Mouse (Mus musculus) embryonic facial prominence, embryonic 11.5 days (tissue): ENCODE data around the gene C5ar2. TPM values are rescaled to one million over a fixed set of nuclear protein-coding genes. Genes with fewer than 3 reads are reported as not detected.

Experiments
- ATAC-seq: fragments of 200-750 bp; cut with Nextera tagmentation; replicated peaks from 2 replicates; pipeline ENCODE4 v1.8.0; 2017; ENCODE audit warnings: low read depth; ENCODE audit not compliant: insufficient number of reproducible peaks, low FRiP score, low TSS enrichment
- DNase-seq: peaks from one replicate; pipeline ENCODE4 v3.0.0-alpha.2; 2015; ENCODE audit warnings: low spot score
- H3K27ac ChIP-seq: fragments of 300-500 bp; sonication (generic); replicated peaks from 2 replicates; pipeline ENCODE4 v1.5.1; 2014; ENCODE audit warnings: mild to moderate bottlenecking, low read depth, low read length, control low read depth
- H3K27me3 ChIP-seq: fragments of 300-500 bp; sonication (generic); 2 replicates; pipeline ENCODE4 v1.6.1; 2014; ENCODE audit warnings: mild to moderate bottlenecking, low read length, moderate library complexity, mixed read lengths; ENCODE audit not compliant: control insufficient read depth, insufficient read depth
- H3K36me3 ChIP-seq: fragments of 300-500 bp; sonication (generic); replicated peaks from 2 replicates; pipeline ENCODE4 v1.6.1; 2014; ENCODE audit warnings: low read depth, mild to moderate bottlenecking, low read length, moderate library complexity, mixed read lengths; ENCODE audit not compliant: control insufficient read depth, insufficient read depth
- H3K4me1 ChIP-seq: fragments of 300-500 bp; sonication (generic); 2 replicates; pipeline ENCODE4 v1.6.1; 2014; ENCODE audit warnings: low read length, mixed read lengths; ENCODE audit not compliant: control insufficient read depth, insufficient read depth
- H3K4me2 ChIP-seq: fragments of 300-500 bp; sonication (generic); 2 replicates; pipeline ENCODE4 v1.6.1; 2014; ENCODE audit warnings: low read depth, mild to moderate bottlenecking, control low read depth, low read length, moderate library complexity
- H3K4me3 ChIP-seq: fragments of 300-500 bp; sonication (generic); 2 replicates; pipeline ENCODE4 v1.5.1; 2014; ENCODE audit warnings: low read depth, low read length, control low read depth
- H3K9ac ChIP-seq: fragments of 300-500 bp; sonication (generic); replicated peaks from 2 replicates; pipeline ENCODE4 v1.6.1; 2014; ENCODE audit warnings: mild to moderate bottlenecking, control low read depth, low read length
- H3K9me3 ChIP-seq: fragments of 300-500 bp; sonication (generic); replicated peaks from 2 replicates; pipeline ENCODE4 v1.6.1; 2016; ENCODE audit warnings: mild to moderate bottlenecking, low read length, inconsistent platforms, mixed read lengths; ENCODE audit not compliant: control insufficient read depth
- WGBS: fragments of 180-500 bp; shearing (Covaris S2); extraction: QIAGEN DNeasy Blood & Tissue Kit; methylation state at CpG from one replicate; pipeline ENCODE4 v1.1.7; 2014; 5-methylcytosine and 5-hydroxymethylcytosine counted together
- polyA plus RNA-seq: library from polyadenylated mRNA; unstranded; fragments of >200 nt; fragmentation: Nextera tagmentation; extraction: Ambion mirVana; gene quantifications from 2 replicates; pipeline ENCODE4 v1.2.1, GENCODE M21; 2014

Gene C5ar2
- polyA plus RNA-seq, 1 experiment from 2014 or later, result not detected

DNA sequence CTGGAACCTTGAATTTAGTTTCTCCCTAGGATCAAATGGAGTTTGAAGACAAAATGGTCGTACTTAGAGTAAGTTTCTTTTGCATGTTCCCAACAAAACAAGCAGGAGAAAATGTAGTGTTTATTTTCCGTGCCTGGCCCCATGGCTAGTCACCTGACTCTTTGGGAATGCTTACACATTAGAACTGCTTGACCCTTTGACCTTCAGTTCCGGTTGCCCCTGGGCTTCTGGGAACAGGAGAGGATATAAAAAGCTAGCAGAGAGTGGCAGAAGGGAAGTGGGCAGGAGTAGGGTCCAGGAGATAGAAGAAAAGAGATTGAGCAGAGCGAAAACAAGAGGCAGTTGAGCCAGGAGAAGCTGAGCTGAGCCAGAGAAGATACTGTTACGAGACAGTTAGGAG lies 14.1 kb downstream of the C5ar2 start:
- H3K4me2 ChIP-seq, result no peak overlapping the region
- DNase-seq, result peak; percentile 68
- H3K4me3 ChIP-seq, result no peak overlapping the region
- no peaks in the 10 kb centered on the region for H3K27me3 ChIP-seq
- H3K4me1 ChIP-seq, result no peaks in the 10 kb centered on the region
- H3K9me3 ChIP-seq, result no peaks in the 10 kb centered on the region
- WGBS, result 17% methylated on average over 5 of the region's 5 CpGs
- H3K36me3 ChIP-seq, result no peaks in the 10 kb centered on the region
- no peak for ATAC-seq
- no peak overlapping the region for H3K9ac ChIP-seq
- no peak overlapping the region for H3K27ac ChIP-seq

- Histone ChIP-seq H3K27me3 (no peaks in the 10 kb centered on the region), H3K9ac (peak within 1 kb of the TSS; percentile 92), H3K4me3 (peak within 1 kb of the TSS; percentile 69), H3K36me3 (no peaks in the 10 kb centered on the region; the same call in 1 of the 2 replicates), H3K4me2 (peak within 1 kb of the TSS; percentile 65), H3K4me1 (no peaks in the 10 kb centered on the region), H3K9me3 (no peaks in the 10 kb centered on the region), H3K27ac (peak within 1 kb of the TSS; percentile 59; the same call in 1 of the 2 replicates)
- WGBS, result under 1% methylated on average over 34 of the region's 34 CpGs
- ATAC-seq, result peak; percentile 94
- DNase-seq, result peak; percentile 97
These were observed 22.2 kb downstream of the C5ar2 start, which contains the start of gene Dhx34 for GRCm38 (mm10) chr7:16221582-16222272. Dhx34 (minus strand) TSS chr7:16222037.

DNA sequence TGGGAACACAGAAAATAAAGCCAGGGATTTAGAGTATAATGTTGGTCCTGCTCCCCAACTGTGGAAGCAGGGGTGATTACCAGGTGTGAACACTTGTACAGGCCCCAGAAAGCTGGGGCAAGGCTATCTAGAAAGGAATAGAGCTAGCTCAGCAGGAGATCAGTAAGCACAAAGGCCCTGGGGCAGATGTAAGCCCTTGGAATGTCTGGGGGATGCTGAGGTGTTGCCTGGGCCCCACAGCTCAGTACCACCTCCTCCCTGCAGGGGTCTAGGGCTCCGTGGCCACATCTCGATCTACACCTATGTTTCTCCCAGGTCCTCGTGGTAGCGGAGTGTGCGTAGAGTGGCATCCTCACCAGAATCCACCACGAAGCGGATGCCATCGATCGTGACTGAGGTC lies 30.0 kb downstream of the C5ar2 start:
- no peaks in the 10 kb centered on the region for H3K4me1 ChIP-seq
- ATAC-seq (no peak), DNase-seq (no peak)
- H3K36me3 ChIP-seq, result peaks cover 5% of the 10 kb centered on the region; the same call in 1 of the 2 replicates
- no peak overlapping the region for H3K4me3 ChIP-seq
- H3K9me3 ChIP-seq, result no peaks in the 10 kb centered on the region
- H3K9ac ChIP-seq, result no peak overlapping the region
- no peak overlapping the region for H3K27ac ChIP-seq
- H3K27me3 ChIP-seq, result no peaks in the 10 kb centered on the region
- no peak overlapping the region for H3K4me2 ChIP-seq
- WGBS, result 91% methylated on average over 9 of the region's 9 CpGs

- no peaks in the 10 kb centered on the region for H3K27me3 ChIP-seq
- no peaks in the 10 kb centered on the region for H3K4me1 ChIP-seq
- no peak overlapping the region for H3K9ac ChIP-seq
- H3K27ac ChIP-seq, result no peak overlapping the region
- H3K4me2 ChIP-seq, result no peak overlapping the region
- WGBS, result 89% methylated on average over 6 of the region's 6 CpGs
- no peak overlapping the region for H3K4me3 ChIP-seq
- peaks cover 5% of the 10 kb centered on the region; the same call in 1 of the 2 replicates for H3K36me3 ChIP-seq
- DNase-seq (no peak), ATAC-seq (no peak)
- H3K9me3 ChIP-seq, result no peaks in the 10 kb centered on the region
These were observed 30.8 kb downstream of the C5ar2 start for GRCm38 (mm10) chr7:16213196-16213595.

GRCm38 (mm10) chr7:16210862-16211365 lies 33.0 kb downstream of the C5ar2 start:
- H3K27me3 ChIP-seq, result no peaks in the 10 kb centered on the region
- no peaks in the 10 kb centered on the region for H3K9me3 ChIP-seq
- no peak overlapping the region for H3K9ac ChIP-seq
- 78% methylated on average over 12 of the region's 12 CpGs for WGBS
- DNase-seq, result no peak
- H3K36me3 ChIP-seq, result peaks cover 3% of the 10 kb centered on the region; the same call in 1 of the 2 replicates
- no peak overlapping the region for H3K4me2 ChIP-seq
- no peak for ATAC-seq
- no peaks in the 10 kb centered on the region for H3K4me1 ChIP-seq
- no peak overlapping the region for H3K4me3 ChIP-seq
- no peak overlapping the region for H3K27ac ChIP-seq

GRCm38 (mm10) chr7:16208781-16209665 lies 34.9 kb downstream of the C5ar2 start:
- peaks cover 2% of the 10 kb centered on the region; the same call in 1 of the 2 replicates for H3K36me3 ChIP-seq
- 88% methylated on average over 21 of the region's 21 CpGs for WGBS

DNA sequence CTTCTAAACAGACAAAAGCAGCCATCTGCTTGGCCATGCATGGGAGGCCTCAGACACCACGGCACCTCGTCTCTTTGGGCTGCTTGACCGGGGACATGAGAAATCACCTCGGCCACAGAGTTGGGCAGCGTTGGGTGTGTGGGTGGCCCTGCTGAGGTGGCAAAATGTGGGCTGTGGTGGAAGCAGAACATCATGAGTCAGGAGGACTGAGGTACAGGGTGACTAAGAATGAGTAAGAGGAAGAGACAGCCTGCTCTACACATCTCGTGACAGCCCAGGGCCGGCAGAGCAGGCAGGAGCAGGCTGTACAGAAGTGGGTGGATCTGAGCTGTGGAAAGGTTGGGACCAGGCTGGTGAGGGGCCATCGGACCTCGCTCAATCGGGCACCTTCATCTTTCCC lies 36.5 kb downstream of the C5ar2 start:
- ATAC-seq, result no peak
- 89% methylated on average over 10 of the region's 10 CpGs for WGBS

More at GRCm38 (mm10) chr7:16208781-16209665, 34.9 kb downstream of the C5ar2 start:
- Histone ChIP-seq H3K27ac (no peak overlapping the region), H3K9me3 (no peaks in the 10 kb centered on the region), H3K4me2 (no peak overlapping the region), H3K4me1 (no peaks in the 10 kb centered on the region), H3K27me3 (no peaks in the 10 kb centered on the region), H3K9ac (no peak overlapping the region), H3K4me3 (no peak overlapping the region)
- DNase-seq (no peak), ATAC-seq (no peak)

More for the DNA sequence above, 36.5 kb downstream of the C5ar2 start:
- DNase-seq, result no peak
- Histone ChIP-seq H3K4me1 (no peaks in the 10 kb centered on the region), H3K27me3 (no peaks in the 10 kb centered on the region), H3K4me2 (no peak overlapping the region), H3K9ac (no peak overlapping the region), H3K36me3 (peaks cover 3% of the 10 kb centered on the region; the same call in 1 of the 2 replicates), H3K9me3 (no peaks in the 10 kb centered on the region), H3K4me3 (no peak overlapping the region), H3K27ac (no peak overlapping the region)
